Mouse (Mus musculus): ENCODE measurements around the gene Smarcd3. TPM values are rescaled to one million over a fixed set of nuclear protein-coding genes. Genes with fewer than 3 reads are reported as not detected.

Gene Smarcd3
- polyA plus RNA-seq, 1 experiment from 2014 or later: 90.6 TPM

- Histone ChIP-seq H3K27me3 (replicated peaks) (no peaks in the 10 kb centered on the region), H3K27ac (no peak overlapping the region), H3K4me1 (peaks cover 3% of the 10 kb centered on the region; the same call in 1 of the 2 replicates), H3K4me3 (no peak overlapping the region), H3K9me3 (no peaks in the 10 kb centered on the region), H3K4me2 (replicated peaks) (no peak overlapping the region), H3K9ac (no peak overlapping the region), H3K36me3 (no peaks in the 10 kb centered on the region)
- no peak for ATAC-seq (ENCODE audit: low FRiP score, low read depth)
- WGBS: 76% methylated on average over 6 of the region's 6 CpGs
Observed at GRCm38 (mm10) chr5:24639081-24639480, 14.9 kb upstream of the Smarcd3 start.

GRCm38 (mm10) chr5:24638131-24638530 is 13.9 kb upstream of the Smarcd3 start:
- 65% methylated on average over 6 of the region's 6 CpGs for WGBS
- no peaks in the 10 kb centered on the region for H3K36me3 ChIP-seq
- peaks cover 3% of the 10 kb centered on the region; the same call in 1 of the 2 replicates for H3K4me1 ChIP-seq
- H3K9ac ChIP-seq: no peak overlapping the region
- no peaks in the 10 kb centered on the region for H3K27me3 ChIP-seq (replicated peaks)
- H3K4me2 ChIP-seq (replicated peaks): no peak overlapping the region
- no peak for ATAC-seq (ENCODE audit: low FRiP score, low read depth)
- H3K27ac ChIP-seq: no peak overlapping the region
- H3K9me3 ChIP-seq: no peaks in the 10 kb centered on the region
- H3K4me3 ChIP-seq: no peak overlapping the region

- ATAC-seq (ENCODE audit: low FRiP score, low read depth): no peak
- 80% methylated on average over 4 of the region's 4 CpGs for WGBS
- H3K4me2 ChIP-seq (replicated peaks): no peak overlapping the region
- H3K27me3 ChIP-seq (replicated peaks): no peaks in the 10 kb centered on the region
- H3K9me3 ChIP-seq: no peaks in the 10 kb centered on the region
- no peak overlapping the region for H3K9ac ChIP-seq
- no peak overlapping the region for H3K4me3 ChIP-seq
- peaks cover 3% of the 10 kb centered on the region; the same call in 1 of the 2 replicates for H3K4me1 ChIP-seq
- no peak overlapping the region for H3K27ac ChIP-seq
- no peaks in the 10 kb centered on the region for H3K36me3 ChIP-seq
Observed at GRCm38 (mm10) chr5:24636987-24637386, 12.8 kb upstream of the Smarcd3 start.

- Histone ChIP-seq H3K4me2 (replicated peaks) (no peak overlapping the region), H3K27ac (no peak overlapping the region), H3K4me1 (peaks cover 3% of the 10 kb centered on the region; the same call in 1 of the 2 replicates), H3K9me3 (no peaks in the 10 kb centered on the region), H3K4me3 (no peak overlapping the region), H3K9ac (no peak overlapping the region), H3K36me3 (no peaks in the 10 kb centered on the region), H3K27me3 (replicated peaks) (no peaks in the 10 kb centered on the region)
- WGBS: 60% methylated on average over 6 of the region's 6 CpGs
- ATAC-seq (ENCODE audit: low FRiP score, low read depth): no peak
Observed at GRCm38 (mm10) chr5:24635526-24636141, 11.4 kb upstream of the Smarcd3 start.

- Histone ChIP-seq H3K27me3 (replicated peaks) (no peaks in the 10 kb centered on the region), H3K4me3 (no peak overlapping the region), H3K9ac (no peak overlapping the region), H3K36me3 (no peaks in the 10 kb centered on the region), H3K4me2 (replicated peaks) (no peak overlapping the region), H3K4me1 (peaks cover 3% of the 10 kb centered on the region; the same call in 1 of the 2 replicates), H3K27ac (no peak overlapping the region), H3K9me3 (no peaks in the 10 kb centered on the region)
- no peak for ATAC-seq (ENCODE audit: low FRiP score, low read depth)
- 51% methylated on average over 1 of the region's 1 CpGs for WGBS
Observed at GRCm38 (mm10) chr5:24635093-24635492, 10.9 kb upstream of the Smarcd3 start.

GRCm38 (mm10) chr5:24629712-24630111 is 5.5 kb upstream of the Smarcd3 start:
- Histone ChIP-seq H3K27me3 (replicated peaks) (no peaks in the 10 kb centered on the region), H3K36me3 (no peaks in the 10 kb centered on the region), H3K9ac (no peak overlapping the region), H3K4me3 (no peak overlapping the region), H3K4me1 (peaks cover 3% of the 10 kb centered on the region; the same call in 1 of the 2 replicates), H3K27ac (no peak overlapping the region), H3K9me3 (no peaks in the 10 kb centered on the region), H3K4me2 (replicated peaks) (no peak overlapping the region)
- ATAC-seq (ENCODE audit: low FRiP score, low read depth): no peak
- WGBS: 69% methylated on average over 3 of the region's 3 CpGs

- no peak overlapping the region for H3K4me3 ChIP-seq
- no peak overlapping the region for H3K27ac ChIP-seq
- H3K4me2 ChIP-seq (replicated peaks): peak overlapping the region; percentile 93
- H3K36me3 ChIP-seq: no peaks in the 10 kb centered on the region
- H3K27me3 ChIP-seq (replicated peaks): peaks cover 19% of the 10 kb centered on the region
- 47% methylated on average over 4 of the region's 4 CpGs for WGBS
- no peak overlapping the region for H3K9ac ChIP-seq
- H3K9me3 ChIP-seq: no peaks in the 10 kb centered on the region
- peak; percentile 7; the same call in 1 of the 2 replicates for ATAC-seq (ENCODE audit: low FRiP score, low read depth)
- peaks cover 10% of the 10 kb centered on the region for H3K4me1 ChIP-seq
Observed at GRCm38 (mm10) chr5:24624822-24625120, 560 bp upstream of the Smarcd3 start.

- peaks cover 10% of the 10 kb centered on the region for H3K4me1 ChIP-seq
- peak overlapping the region; percentile 83 for H3K9ac ChIP-seq
- H3K4me3 ChIP-seq: peak overlapping the region; percentile 58
- peak overlapping the region; percentile 93 for H3K4me2 ChIP-seq (replicated peaks)
- 42% methylated on average over 8 of the region's 8 CpGs for WGBS
- peaks cover 19% of the 10 kb centered on the region for H3K27me3 ChIP-seq (replicated peaks)
- no peaks in the 10 kb centered on the region for H3K36me3 ChIP-seq
- H3K27ac ChIP-seq: no peak overlapping the region
- no peaks in the 10 kb centered on the region for H3K9me3 ChIP-seq
- no peak for ATAC-seq (ENCODE audit: low FRiP score, low read depth)
Observed at GRCm38 (mm10) chr5:24623041-24623985, 898 bp downstream of the Smarcd3 start.

- Histone ChIP-seq H3K4me1 (peaks cover 10% of the 10 kb centered on the region), H3K9me3 (no peaks in the 10 kb centered on the region), H3K4me2 (replicated peaks) (no peak overlapping the region), H3K27me3 (replicated peaks) (peaks cover 19% of the 10 kb centered on the region), H3K9ac (no peak overlapping the region), H3K36me3 (no peaks in the 10 kb centered on the region), H3K4me3 (no peak overlapping the region), H3K27ac (no peak overlapping the region)
- 69% methylated on average over 7 of the region's 7 CpGs for WGBS
- no peak for ATAC-seq (ENCODE audit: low FRiP score, low read depth)
Observed at GRCm38 (mm10) chr5:24622386-24623040, 1.7 kb downstream of the Smarcd3 start.

GRCm38 (mm10) chr5:24620626-24621025 is 3.6 kb downstream of the Smarcd3 start:
- H3K9ac ChIP-seq: no peak overlapping the region
- peaks cover 19% of the 10 kb centered on the region for H3K27me3 ChIP-seq (replicated peaks)
- H3K36me3 ChIP-seq: no peaks in the 10 kb centered on the region
- peaks cover 10% of the 10 kb centered on the region for H3K4me1 ChIP-seq
- H3K4me3 ChIP-seq: no peak overlapping the region
- H3K9me3 ChIP-seq: no peaks in the 10 kb centered on the region
- H3K27ac ChIP-seq: no peak overlapping the region
- no peak for ATAC-seq (ENCODE audit: low FRiP score, low read depth)
- H3K4me2 ChIP-seq (replicated peaks): no peak overlapping the region
- 79% methylated on average over 8 of the region's 8 CpGs for WGBS

- peaks cover 19% of the 10 kb centered on the region for H3K27me3 ChIP-seq (replicated peaks)
- H3K27ac ChIP-seq: no peak overlapping the region
- no peak overlapping the region for H3K9ac ChIP-seq
- H3K4me3 ChIP-seq: no peak overlapping the region
- 77% methylated on average over 8 of the region's 8 CpGs for WGBS
- no peaks in the 10 kb centered on the region for H3K36me3 ChIP-seq
- peaks cover 10% of the 10 kb centered on the region for H3K4me1 ChIP-seq
- ATAC-seq (ENCODE audit: low FRiP score, low read depth): no peak
- no peaks in the 10 kb centered on the region for H3K9me3 ChIP-seq
- no peak overlapping the region for H3K4me2 ChIP-seq (replicated peaks)
Observed at GRCm38 (mm10) chr5:24620116-24620515, 4.1 kb downstream of the Smarcd3 start.

- Histone ChIP-seq H3K4me3 (no peak overlapping the region), H3K9ac (no peak overlapping the region), H3K27me3 (replicated peaks) (peaks cover 18% of the 10 kb centered on the region), H3K4me1 (peaks cover 4% of the 10 kb centered on the region; the same call in 1 of the 2 replicates), H3K27ac (no peak overlapping the region), H3K9me3 (no peaks in the 10 kb centered on the region), H3K36me3 (no peaks in the 10 kb centered on the region), H3K4me2 (replicated peaks) (no peak overlapping the region)
- WGBS: 80% methylated on average over 3 of the region's 3 CpGs
- ATAC-seq (ENCODE audit: low FRiP score, low read depth): no peak
Observed at GRCm38 (mm10) chr5:24618921-24619320, 5.3 kb downstream of the Smarcd3 start.

All from neural tube, embryonic 12.5 days (tissue).